Mouse (Mus musculus): ENCODE data around the gene Ucma. TPM values are rescaled to one million over a fixed set of nuclear protein-coding genes. Genes with fewer than 3 reads are reported as not detected.
A peak's percentile ranks its signal among the peaks of the same experiment; 100 is the strongest.

Gene Ucma
- polyA plus RNA-seq, 1 experiment from 2014 or later = not detected

DNA sequence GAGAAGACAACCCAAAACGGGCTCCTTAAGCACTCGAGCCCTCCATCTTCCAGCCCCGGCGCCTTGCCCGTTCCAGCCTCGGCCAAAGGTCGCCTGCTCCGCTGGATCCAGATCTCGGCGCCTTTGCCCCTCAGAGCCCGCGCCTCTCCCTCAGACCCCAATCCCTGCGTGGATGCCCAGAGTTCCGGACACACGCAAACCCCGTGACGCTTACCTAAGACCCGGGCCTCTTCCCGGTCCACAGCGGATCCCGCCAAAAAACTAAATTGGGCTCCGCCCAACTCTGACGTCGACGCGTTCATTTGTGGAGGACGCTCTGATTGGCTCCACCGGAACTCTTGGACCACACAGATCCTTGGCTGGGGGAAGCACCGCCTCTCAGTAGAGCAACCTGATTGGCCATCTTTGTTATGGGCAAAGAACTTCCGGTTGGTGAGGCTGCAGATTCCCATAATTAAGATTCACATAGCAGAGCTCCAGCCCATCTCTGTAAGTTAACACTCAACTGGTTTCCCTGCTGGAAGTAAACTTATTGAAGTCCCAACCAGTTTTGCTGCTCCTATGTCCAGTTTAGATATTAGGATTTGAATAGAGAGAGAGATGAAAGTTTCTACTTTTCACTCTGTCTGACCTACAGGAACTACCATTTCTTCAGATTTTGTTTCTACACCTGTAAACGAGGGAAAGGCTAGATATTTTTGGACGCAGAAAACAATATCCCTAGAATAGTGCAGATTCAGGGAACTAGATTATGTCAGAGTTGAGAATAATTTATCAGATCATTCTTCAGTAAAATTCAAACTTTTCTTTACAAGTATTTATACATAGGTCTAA lies 36.8 kb downstream of the Ucma start, which contains the start of gene Mcm10:
Gene Mcm10, minus strand, starts transcription at position 301 of the 834 bp plus-strand sequence.
- 3% methylated on average over 32 of the region's 32 CpGs for WGBS
- TF ChIP-seq CTCF (IDR thresholded peaks at IDR 0.05; ENCODE audit: low read depth) = no peak
- peak within 1 kb of the TSS; percentile 22; the same call in 1 of the 2 replicates for H3K27ac ChIP-seq (ENCODE audit: low read depth, low read length)
- H3K4me2 ChIP-seq (replicated peaks; ENCODE audit: low read depth) = peak within 1 kb of the TSS; percentile 69
- peak within 1 kb of the TSS; percentile 47 for H3K9ac ChIP-seq (ENCODE audit: low read depth, low read length)
- H3K27me3 ChIP-seq (replicated peaks; ENCODE audit: control insufficient read depth, insufficient read depth, low read length) = no peaks in the 10 kb centered on the region
- no peaks in the 10 kb centered on the region; the same call in 1 of the 2 replicates for H3K4me1 ChIP-seq (replicated peaks; ENCODE audit: control insufficient read depth, insufficient read depth, low read length)
- H3K36me3 ChIP-seq (ENCODE audit: control insufficient read depth, insufficient read depth) = peaks cover 11% of the 10 kb centered on the region
- peak within 1 kb of the TSS; percentile 65 for H3K4me3 ChIP-seq (ENCODE audit: low read depth, low read length)
- ATAC-seq = peak; percentile 99
- H3K9me3 ChIP-seq (ENCODE audit: control insufficient read depth) = no peaks in the 10 kb centered on the region

DNA sequence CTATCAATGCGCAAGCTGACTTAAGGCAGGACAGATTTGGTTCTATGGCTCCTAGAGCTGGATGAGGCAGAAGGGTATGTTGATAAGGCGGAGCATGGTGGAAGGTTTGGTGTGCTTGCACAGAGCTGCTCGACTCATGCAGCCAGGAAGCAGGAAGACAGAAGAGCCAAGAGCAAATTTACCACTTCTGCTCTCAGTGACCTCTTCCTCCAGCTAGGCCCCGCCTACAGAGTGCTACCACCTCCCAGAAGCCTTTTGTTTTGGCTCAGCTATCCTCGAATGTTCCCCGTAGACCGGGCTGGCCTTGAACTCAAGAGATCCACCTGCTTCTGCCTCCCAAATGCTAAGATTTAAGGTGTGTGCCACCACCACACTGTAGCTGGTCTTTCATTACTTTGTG lies 38.7 kb downstream of the Ucma start:
- no peak for ATAC-seq
- no peaks in the 10 kb centered on the region; the same call in 1 of the 2 replicates for H3K4me1 ChIP-seq (replicated peaks; ENCODE audit: control insufficient read depth, insufficient read depth, low read length)
- no peaks in the 10 kb centered on the region for H3K27me3 ChIP-seq (replicated peaks; ENCODE audit: control insufficient read depth, insufficient read depth, low read length)
- no peaks in the 10 kb centered on the region for H3K9me3 ChIP-seq (ENCODE audit: control insufficient read depth)
- H3K27ac ChIP-seq (ENCODE audit: low read depth, low read length) = no peak overlapping the region
- 67% methylated on average over 7 of the region's 7 CpGs for WGBS
- no peaks in the 10 kb centered on the region; the same call in 1 of the 2 replicates for H3K36me3 ChIP-seq (ENCODE audit: control insufficient read depth, insufficient read depth)
- H3K4me2 ChIP-seq (replicated peaks; ENCODE audit: low read depth) = no peak overlapping the region
- TF ChIP-seq CTCF (IDR thresholded peaks at IDR 0.05; ENCODE audit: low read depth) = no peak
- no peak overlapping the region for H3K4me3 ChIP-seq (ENCODE audit: low read depth, low read length)
- H3K9ac ChIP-seq (ENCODE audit: low read depth, low read length) = no peak overlapping the region

DNA sequence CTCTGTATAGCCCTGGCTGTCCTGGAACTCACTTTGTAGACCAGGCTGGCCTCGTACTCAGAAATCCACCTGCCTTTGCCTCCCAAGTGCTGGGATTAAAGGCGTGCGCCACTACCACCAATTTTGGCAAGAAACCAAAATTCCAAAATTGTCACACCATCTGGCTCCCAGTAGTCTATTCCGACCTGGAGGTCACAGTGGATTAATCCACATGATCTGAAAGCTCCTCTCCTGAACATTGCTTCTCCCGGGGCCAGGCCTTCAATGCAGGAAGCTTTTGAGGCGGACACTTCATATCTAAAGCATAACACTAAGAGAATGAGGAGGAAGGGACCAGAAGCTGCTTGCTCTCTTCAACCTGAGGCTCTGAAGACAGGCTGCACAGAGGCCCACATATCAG lies 39.6 kb downstream of the Ucma start:
- WGBS = 86% methylated on average over 6 of the region's 6 CpGs
- Histone ChIP-seq H3K36me3 (ENCODE audit: control insufficient read depth, insufficient read depth) (peaks cover under 1% of the 10 kb centered on the region; the same call in 1 of the 2 replicates), H3K27ac (ENCODE audit: low read depth, low read length) (no peak overlapping the region), H3K4me3 (ENCODE audit: low read depth, low read length) (no peak overlapping the region), H3K9me3 (ENCODE audit: control insufficient read depth) (no peaks in the 10 kb centered on the region), H3K27me3 (replicated peaks; ENCODE audit: control insufficient read depth, insufficient read depth, low read length) (no peaks in the 10 kb centered on the region), H3K4me2 (replicated peaks; ENCODE audit: low read depth) (no peak overlapping the region), H3K9ac (ENCODE audit: low read depth, low read length) (no peak overlapping the region), H3K4me1 (replicated peaks; ENCODE audit: control insufficient read depth, insufficient read depth, low read length) (no peaks in the 10 kb centered on the region; the same call in 1 of the 2 replicates)
- TF ChIP-seq CTCF (IDR thresholded peaks at IDR 0.05; ENCODE audit: low read depth) = no peak
- no peak for ATAC-seq

DNA sequence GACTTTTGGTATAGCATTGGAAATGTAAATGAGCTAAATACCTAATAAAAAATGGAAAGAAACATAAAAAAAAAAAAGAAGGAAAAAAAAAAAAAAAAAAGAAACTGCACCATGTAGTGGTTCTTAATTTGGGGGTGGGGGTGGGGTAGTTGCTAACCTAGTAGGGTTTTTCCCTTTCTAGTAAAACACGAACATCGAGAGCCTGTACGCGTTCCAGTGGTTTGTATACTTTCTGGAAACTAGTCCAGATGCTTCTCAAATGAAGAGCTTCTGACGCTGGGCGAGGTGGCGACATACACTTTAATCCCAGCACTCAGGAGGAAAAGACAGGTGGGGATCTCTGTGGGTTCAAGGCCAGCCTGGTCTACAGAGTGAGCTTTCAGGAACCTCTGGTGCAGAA lies 41.0 kb downstream of the Ucma start:
- no peak for TF ChIP-seq CTCF (IDR thresholded peaks at IDR 0.05; ENCODE audit: low read depth)
- Histone ChIP-seq H3K27me3 (replicated peaks; ENCODE audit: control insufficient read depth, insufficient read depth, low read length) (no peaks in the 10 kb centered on the region), H3K9ac (ENCODE audit: low read depth, low read length) (no peak overlapping the region), H3K4me3 (ENCODE audit: low read depth, low read length) (no peak overlapping the region), H3K36me3 (ENCODE audit: control insufficient read depth, insufficient read depth) (peaks cover 15% of the 10 kb centered on the region; the same call in 1 of the 2 replicates), H3K4me1 (replicated peaks; ENCODE audit: control insufficient read depth, insufficient read depth, low read length) (no peaks in the 10 kb centered on the region), H3K4me2 (replicated peaks; ENCODE audit: low read depth) (no peak overlapping the region), H3K9me3 (ENCODE audit: control insufficient read depth) (no peaks in the 10 kb centered on the region), H3K27ac (ENCODE audit: low read depth, low read length) (no peak overlapping the region)
- no peak for ATAC-seq
- 92% methylated on average over 7 of the region's 7 CpGs for WGBS

DNA sequence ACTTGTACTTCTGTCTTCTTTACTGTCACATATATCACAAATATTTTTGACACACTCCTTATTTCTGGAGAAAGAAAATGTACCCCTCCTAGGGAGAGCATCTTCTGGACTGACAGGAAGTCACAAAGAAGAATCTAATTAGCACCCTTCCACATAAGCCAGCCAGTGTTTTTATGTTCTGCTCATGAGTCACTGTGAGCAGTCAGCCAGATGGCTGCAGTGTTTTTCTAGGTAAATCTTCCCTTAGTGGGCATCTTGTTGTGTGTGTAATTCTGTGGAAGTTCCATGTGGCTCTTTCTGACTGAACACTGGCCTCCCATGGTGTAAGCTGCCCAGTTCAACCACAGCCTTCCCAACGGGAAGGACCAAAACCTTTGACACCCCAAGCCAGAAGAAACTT lies 43.8 kb downstream of the Ucma start:
- no peak overlapping the region for H3K4me3 ChIP-seq (ENCODE audit: low read depth, low read length)
- peaks cover 26% of the 10 kb centered on the region for H3K36me3 ChIP-seq (ENCODE audit: control insufficient read depth, insufficient read depth)
- 83% methylated on average over 1 of the region's 1 CpGs for WGBS
- no peak overlapping the region for H3K9ac ChIP-seq (ENCODE audit: low read depth, low read length)
- H3K4me2 ChIP-seq (replicated peaks; ENCODE audit: low read depth) = no peak overlapping the region
- no peak for ATAC-seq
- no peaks in the 10 kb centered on the region for H3K4me1 ChIP-seq (replicated peaks; ENCODE audit: control insufficient read depth, insufficient read depth, low read length)
- H3K27ac ChIP-seq (ENCODE audit: low read depth, low read length) = no peak overlapping the region
- no peaks in the 10 kb centered on the region for H3K9me3 ChIP-seq (ENCODE audit: control insufficient read depth)
- H3K27me3 ChIP-seq (replicated peaks; ENCODE audit: control insufficient read depth, insufficient read depth, low read length) = no peaks in the 10 kb centered on the region
- no peak for TF ChIP-seq CTCF (IDR thresholded peaks at IDR 0.05; ENCODE audit: low read depth)

DNA sequence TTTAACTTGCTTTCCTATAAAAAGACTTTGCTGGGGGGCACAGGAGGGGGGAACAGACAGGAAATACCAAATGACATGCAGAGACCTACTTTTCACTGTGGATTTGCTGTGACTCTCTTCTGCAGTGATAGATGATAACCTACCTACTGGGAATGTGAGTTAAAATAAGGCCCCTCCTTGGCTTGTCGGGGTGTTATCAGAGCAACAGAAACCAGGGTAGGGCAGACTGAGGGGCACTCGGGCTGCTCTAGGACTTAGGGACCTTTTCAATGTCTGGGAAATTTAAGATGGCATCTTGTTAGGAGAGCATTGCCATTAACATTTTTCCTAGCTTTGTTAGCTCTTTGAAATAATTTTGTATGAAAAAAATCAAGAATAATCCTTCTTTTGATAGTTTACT lies 47.4 kb downstream of the Ucma start:
- 48% methylated on average over 2 of the region's 2 CpGs for WGBS
- Histone ChIP-seq H3K4me3 (ENCODE audit: low read depth, low read length) (no peak overlapping the region), H3K4me2 (replicated peaks; ENCODE audit: low read depth) (no peak overlapping the region), H3K27ac (ENCODE audit: low read depth, low read length) (no peak overlapping the region), H3K27me3 (replicated peaks; ENCODE audit: control insufficient read depth, insufficient read depth, low read length) (no peaks in the 10 kb centered on the region), H3K9ac (ENCODE audit: low read depth, low read length) (no peak overlapping the region), H3K36me3 (ENCODE audit: control insufficient read depth, insufficient read depth) (peaks cover 45% of the 10 kb centered on the region), H3K9me3 (ENCODE audit: control insufficient read depth) (no peaks in the 10 kb centered on the region), H3K4me1 (replicated peaks; ENCODE audit: control insufficient read depth, insufficient read depth, low read length) (no peaks in the 10 kb centered on the region)
- TF ChIP-seq CTCF (IDR thresholded peaks at IDR 0.05; ENCODE audit: low read depth) = no peak
- ATAC-seq = no peak

Measured in intestine, postnatal 0 days (tissue).